Mouse (Mus musculus): ENCODE measurements around the gene Cfap36. TPM values are rescaled to one million over a fixed set of nuclear protein-coding genes. Genes with fewer than 3 reads are reported as not detected.

The Cfap36 gene
- polyA plus RNA-seq, 1 experiment from 2014 or later, result 111 TPM

DNA sequence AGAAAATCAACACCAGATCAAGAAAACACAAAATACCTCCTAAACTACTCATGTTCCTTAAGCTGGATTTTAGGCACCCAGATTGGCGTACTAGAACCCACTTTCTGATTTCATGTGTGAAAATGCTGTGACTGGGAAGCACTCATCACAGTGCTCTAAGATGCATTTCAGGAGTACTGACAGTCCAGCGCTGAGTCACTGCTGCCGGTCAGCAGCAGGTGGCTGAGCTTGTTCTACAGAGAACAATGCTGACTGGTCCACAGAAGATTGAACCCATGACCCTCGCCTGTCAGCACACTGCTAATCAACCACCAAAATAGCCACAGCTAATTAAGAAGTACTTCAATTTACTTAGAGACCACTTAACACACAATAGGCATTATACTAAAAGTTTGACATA, 5.2 kb downstream of the Cfap36 start:
- H3K4me1 ChIP-seq (ENCODE audit: control insufficient read depth, insufficient read depth, low read length), result peaks cover 13% of the 10 kb centered on the region
- WGBS, result 67% methylated on average over 4 of the region's 4 CpGs
- DNase-seq (no peak), ATAC-seq (ENCODE audit: low FRiP score, low TSS enrichment) (no peak)
- H3K9ac ChIP-seq (replicated peaks; ENCODE audit: low read length), result no peak overlapping the region
- H3K27ac ChIP-seq (replicated peaks; ENCODE audit: low read depth, low read length), result no peak overlapping the region
- peaks cover 26% of the 10 kb centered on the region for H3K36me3 ChIP-seq (ENCODE audit: control insufficient read depth, insufficient read depth, low read length)
- H3K4me3 ChIP-seq (replicated peaks; ENCODE audit: low read depth, low read length), result no peak overlapping the region
- H3K4me2 ChIP-seq (ENCODE audit: low read length), result no peak overlapping the region
- no peaks in the 10 kb centered on the region for H3K9me3 ChIP-seq (ENCODE audit: control insufficient read depth, low read length)
- H3K27me3 ChIP-seq (ENCODE audit: control insufficient read depth, insufficient read depth, low read length), result no peaks in the 10 kb centered on the region

DNA sequence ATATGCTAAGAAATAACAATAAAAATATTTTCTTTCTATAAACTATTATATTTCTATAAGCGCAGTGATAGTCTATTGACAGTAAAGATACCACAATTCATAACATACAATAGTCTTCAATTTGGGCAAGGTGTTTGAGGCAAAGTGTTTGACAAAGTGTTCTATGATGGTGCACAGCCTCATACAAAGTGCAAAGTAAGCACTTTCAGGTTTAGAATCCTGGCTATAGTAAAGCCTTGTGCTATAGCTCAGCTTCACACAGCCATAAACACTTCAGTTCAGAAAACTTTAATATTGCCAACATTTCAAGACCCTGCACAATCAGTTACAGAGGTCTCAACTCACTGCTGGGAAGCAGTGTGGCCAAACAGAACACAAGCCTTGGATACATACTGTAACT, 7.9 kb downstream of the Cfap36 start:
- H3K4me3 ChIP-seq (replicated peaks; ENCODE audit: low read depth, low read length), result no peak overlapping the region
- H3K36me3 ChIP-seq (ENCODE audit: control insufficient read depth, insufficient read depth, low read length), result peaks cover 29% of the 10 kb centered on the region
- no peak overlapping the region for H3K9ac ChIP-seq (replicated peaks; ENCODE audit: low read length)
- H3K27me3 ChIP-seq (ENCODE audit: control insufficient read depth, insufficient read depth, low read length), result no peaks in the 10 kb centered on the region
- H3K9me3 ChIP-seq (ENCODE audit: control insufficient read depth, low read length), result no peaks in the 10 kb centered on the region
- ATAC-seq (ENCODE audit: low FRiP score, low TSS enrichment), result no peak
- no peak for DNase-seq
- H3K27ac ChIP-seq (replicated peaks; ENCODE audit: low read depth, low read length), result no peak overlapping the region
- 100% methylated on average over 1 of the region's 1 CpGs for WGBS
- no peak overlapping the region for H3K4me2 ChIP-seq (ENCODE audit: low read length)
- H3K4me1 ChIP-seq (ENCODE audit: control insufficient read depth, insufficient read depth, low read length), result no peaks in the 10 kb centered on the region

DNA sequence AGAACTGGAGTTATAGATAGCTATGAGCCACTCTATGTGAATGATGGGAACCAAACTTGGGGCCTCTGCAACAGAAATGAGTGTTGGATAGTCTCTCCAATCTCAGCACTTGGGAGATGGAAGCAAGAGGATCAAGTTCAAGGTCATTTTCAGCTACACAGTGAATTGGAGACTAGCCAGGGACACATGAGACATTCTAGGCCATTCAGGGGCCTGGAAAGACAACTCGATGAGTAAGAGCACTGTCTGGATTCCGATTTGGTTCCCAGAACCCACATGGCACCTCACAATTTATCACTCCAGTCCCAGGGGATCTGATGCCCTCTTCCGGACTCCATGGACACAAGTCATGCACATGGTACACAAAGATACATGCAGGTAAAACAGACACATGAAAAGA, 8.7 kb downstream of the Cfap36 start:
- WGBS, result 95% methylated on average over 3 of the region's 3 CpGs
- H3K9me3 ChIP-seq (ENCODE audit: control insufficient read depth, low read length), result no peaks in the 10 kb centered on the region
- no peak overlapping the region for H3K4me3 ChIP-seq (replicated peaks; ENCODE audit: low read depth, low read length)
- H3K27me3 ChIP-seq (ENCODE audit: control insufficient read depth, insufficient read depth, low read length), result no peaks in the 10 kb centered on the region
- H3K4me1 ChIP-seq (ENCODE audit: control insufficient read depth, insufficient read depth, low read length), result no peaks in the 10 kb centered on the region
- no peak for ATAC-seq (ENCODE audit: low FRiP score, low TSS enrichment)
- H3K27ac ChIP-seq (replicated peaks; ENCODE audit: low read depth, low read length), result no peak overlapping the region
- no peak overlapping the region for H3K4me2 ChIP-seq (ENCODE audit: low read length)
- peaks cover 29% of the 10 kb centered on the region for H3K36me3 ChIP-seq (ENCODE audit: control insufficient read depth, insufficient read depth, low read length)
- H3K9ac ChIP-seq (replicated peaks; ENCODE audit: low read length), result no peak overlapping the region
- DNase-seq, result no peak

DNA sequence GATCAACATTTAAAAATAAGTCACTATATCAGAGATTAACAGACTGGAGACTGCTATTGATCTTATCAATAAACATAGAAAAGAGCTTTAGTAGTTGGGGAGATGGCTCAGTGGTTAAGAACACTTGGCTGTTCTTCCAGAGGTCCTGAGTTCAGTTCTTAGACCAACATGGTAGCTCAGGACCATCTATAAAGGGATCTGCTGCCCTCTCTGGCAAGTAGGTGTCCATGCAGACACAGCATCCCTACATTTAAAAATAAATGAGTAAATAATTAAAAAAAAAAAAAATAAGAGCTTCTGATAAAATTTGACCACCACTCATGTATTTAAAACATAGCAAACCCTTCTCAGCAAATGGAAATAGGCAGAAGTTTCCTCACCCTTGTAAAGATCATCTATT, 9.2 kb downstream of the Cfap36 start:
- DNase-seq, result no peak
- no peak overlapping the region for H3K4me3 ChIP-seq (replicated peaks; ENCODE audit: low read depth, low read length)
- H3K27me3 ChIP-seq (ENCODE audit: control insufficient read depth, insufficient read depth, low read length), result no peaks in the 10 kb centered on the region
- no peak overlapping the region for H3K9ac ChIP-seq (replicated peaks; ENCODE audit: low read length)
- H3K4me2 ChIP-seq (ENCODE audit: low read length), result no peak overlapping the region
- no peaks in the 10 kb centered on the region for H3K4me1 ChIP-seq (ENCODE audit: control insufficient read depth, insufficient read depth, low read length)
- no peaks in the 10 kb centered on the region for H3K9me3 ChIP-seq (ENCODE audit: control insufficient read depth, low read length)
- no peak for ATAC-seq (ENCODE audit: low FRiP score, low TSS enrichment)
- H3K27ac ChIP-seq (replicated peaks; ENCODE audit: low read depth, low read length), result no peak overlapping the region
- peaks cover 30% of the 10 kb centered on the region for H3K36me3 ChIP-seq (ENCODE audit: control insufficient read depth, insufficient read depth, low read length)

DNA sequence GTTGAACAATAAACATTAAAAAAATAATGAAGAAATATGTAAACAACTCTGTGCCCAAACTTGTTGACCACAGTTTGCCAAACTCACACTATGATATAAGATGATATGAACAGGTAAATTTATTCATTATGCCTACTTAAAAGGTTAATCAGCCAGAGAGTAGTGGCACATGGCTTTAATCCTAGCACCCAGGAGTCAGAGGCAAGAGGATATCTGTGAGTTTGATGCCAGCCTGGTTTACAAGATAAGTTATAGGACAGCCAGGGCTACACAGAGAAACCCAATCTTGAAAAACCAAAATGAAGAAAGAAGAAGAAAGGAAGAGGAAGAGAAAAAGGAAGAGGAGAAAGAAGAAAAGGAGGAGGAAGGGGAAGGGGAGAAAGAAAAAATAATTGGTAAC, 9.8 kb downstream of the Cfap36 start:
- no peak overlapping the region for H3K27ac ChIP-seq (replicated peaks; ENCODE audit: low read depth, low read length)
- no peaks in the 10 kb centered on the region for H3K4me1 ChIP-seq (ENCODE audit: control insufficient read depth, insufficient read depth, low read length)
- no peak overlapping the region for H3K4me3 ChIP-seq (replicated peaks; ENCODE audit: low read depth, low read length)
- peaks cover 23% of the 10 kb centered on the region for H3K36me3 ChIP-seq (ENCODE audit: control insufficient read depth, insufficient read depth, low read length)
- no peak for ATAC-seq (ENCODE audit: low FRiP score, low TSS enrichment)
- DNase-seq, result no peak
- no peaks in the 10 kb centered on the region for H3K27me3 ChIP-seq (ENCODE audit: control insufficient read depth, insufficient read depth, low read length)
- no peak overlapping the region for H3K4me2 ChIP-seq (ENCODE audit: low read length)
- no peaks in the 10 kb centered on the region for H3K9me3 ChIP-seq (ENCODE audit: control insufficient read depth, low read length)
- H3K9ac ChIP-seq (replicated peaks; ENCODE audit: low read length), result no peak overlapping the region

DNA sequence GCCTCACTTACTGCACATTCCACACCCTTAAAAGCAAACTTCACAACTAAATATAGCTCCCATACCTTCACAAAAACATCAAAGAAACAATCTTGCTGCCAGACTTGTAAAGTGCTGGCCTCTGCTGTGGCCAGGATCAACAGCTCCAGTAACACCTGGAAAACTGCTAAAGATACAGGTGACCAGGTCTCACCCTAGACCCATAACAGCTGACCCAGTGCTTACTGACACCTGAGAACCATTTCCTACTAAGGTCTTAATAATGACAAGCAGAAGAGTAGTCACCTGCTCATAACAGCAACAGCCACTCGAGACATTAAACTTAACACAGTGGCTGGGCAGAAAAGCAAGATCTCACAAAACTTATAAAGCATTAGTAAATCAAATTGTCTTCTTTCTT, 13.6 kb downstream of the Cfap36 start:
- Histone ChIP-seq H3K9ac (replicated peaks; ENCODE audit: low read length) (no peak overlapping the region), H3K27me3 (ENCODE audit: control insufficient read depth, insufficient read depth, low read length) (no peaks in the 10 kb centered on the region), H3K4me1 (ENCODE audit: control insufficient read depth, insufficient read depth, low read length) (no peaks in the 10 kb centered on the region), H3K27ac (replicated peaks; ENCODE audit: low read depth, low read length) (no peak overlapping the region), H3K9me3 (ENCODE audit: control insufficient read depth, low read length) (no peaks in the 10 kb centered on the region), H3K36me3 (ENCODE audit: control insufficient read depth, insufficient read depth, low read length) (peaks cover 29% of the 10 kb centered on the region), H3K4me3 (replicated peaks; ENCODE audit: low read depth, low read length) (no peak overlapping the region), H3K4me2 (ENCODE audit: low read length) (no peak overlapping the region)
- WGBS, result 93% methylated on average over 1 of the region's 1 CpGs
- no peak for ATAC-seq (ENCODE audit: low FRiP score, low TSS enrichment)
- no peak for DNase-seq

DNA sequence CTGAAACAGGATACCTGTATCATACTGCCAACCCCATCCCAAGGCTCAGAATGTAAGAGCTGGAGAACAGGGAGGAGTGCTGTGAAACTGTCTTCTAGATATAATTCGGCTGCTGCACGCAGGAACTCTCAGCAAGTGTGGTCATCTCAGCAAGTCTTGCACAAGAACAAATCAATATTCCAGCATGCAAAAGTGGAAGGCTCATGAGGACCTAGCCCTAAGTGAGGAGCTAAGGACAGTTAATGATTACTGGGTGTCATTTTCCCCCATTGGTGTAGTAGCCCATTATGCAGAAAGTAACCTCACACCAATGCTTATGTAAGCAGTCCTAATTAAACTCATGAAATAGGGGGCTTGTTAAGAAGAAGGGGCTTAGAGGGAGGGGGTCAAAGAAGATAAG, 18.3 kb downstream of the Cfap36 start:
- DNase-seq (no peak), ATAC-seq (ENCODE audit: low FRiP score, low TSS enrichment) (no peak)
- Histone ChIP-seq H3K27me3 (ENCODE audit: control insufficient read depth, insufficient read depth, low read length) (no peaks in the 10 kb centered on the region), H3K9ac (replicated peaks; ENCODE audit: low read length) (no peak overlapping the region), H3K36me3 (ENCODE audit: control insufficient read depth, insufficient read depth, low read length) (peaks cover 53% of the 10 kb centered on the region), H3K9me3 (ENCODE audit: control insufficient read depth, low read length) (no peaks in the 10 kb centered on the region), H3K4me1 (ENCODE audit: control insufficient read depth, insufficient read depth, low read length) (no peaks in the 10 kb centered on the region), H3K4me2 (ENCODE audit: low read length) (no peak overlapping the region), H3K4me3 (replicated peaks; ENCODE audit: low read depth, low read length) (no peak overlapping the region), H3K27ac (replicated peaks; ENCODE audit: low read depth, low read length) (no peak overlapping the region)
- 97% methylated on average over 2 of the region's 2 CpGs for WGBS

DNA sequence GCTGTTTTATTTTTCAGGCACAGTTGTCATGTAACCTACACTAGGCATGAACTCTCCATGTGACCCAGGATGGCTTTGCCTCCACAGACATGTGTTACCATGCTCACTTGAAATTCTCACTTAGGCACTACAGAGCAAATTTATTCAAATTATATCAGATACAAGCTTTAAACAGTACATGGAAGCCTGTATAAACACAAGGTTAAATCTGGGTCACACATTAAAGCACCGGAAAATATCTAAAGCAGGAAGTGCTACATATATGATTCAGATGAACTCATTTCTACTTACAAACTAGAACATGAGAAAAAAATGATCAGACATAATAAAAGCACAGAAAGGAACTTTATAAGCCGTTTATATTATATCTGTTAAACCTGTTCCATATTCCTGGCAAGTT, 22.5 kb downstream of the Cfap36 start:
- Histone ChIP-seq H3K4me2 (ENCODE audit: low read length) (no peak overlapping the region), H3K36me3 (ENCODE audit: control insufficient read depth, insufficient read depth, low read length) (peaks cover 81% of the 10 kb centered on the region), H3K27ac (replicated peaks; ENCODE audit: low read depth, low read length) (no peak overlapping the region), H3K9me3 (ENCODE audit: control insufficient read depth, low read length) (no peaks in the 10 kb centered on the region), H3K9ac (replicated peaks; ENCODE audit: low read length) (no peak overlapping the region), H3K27me3 (ENCODE audit: control insufficient read depth, insufficient read depth, low read length) (no peaks in the 10 kb centered on the region), H3K4me1 (ENCODE audit: control insufficient read depth, insufficient read depth, low read length) (no peaks in the 10 kb centered on the region), H3K4me3 (replicated peaks; ENCODE audit: low read depth, low read length) (no peak overlapping the region)
- ATAC-seq (ENCODE audit: low FRiP score, low TSS enrichment) (no peak), DNase-seq (no peak)
- WGBS, result 97% methylated on average over 2 of the region's 2 CpGs

DNA sequence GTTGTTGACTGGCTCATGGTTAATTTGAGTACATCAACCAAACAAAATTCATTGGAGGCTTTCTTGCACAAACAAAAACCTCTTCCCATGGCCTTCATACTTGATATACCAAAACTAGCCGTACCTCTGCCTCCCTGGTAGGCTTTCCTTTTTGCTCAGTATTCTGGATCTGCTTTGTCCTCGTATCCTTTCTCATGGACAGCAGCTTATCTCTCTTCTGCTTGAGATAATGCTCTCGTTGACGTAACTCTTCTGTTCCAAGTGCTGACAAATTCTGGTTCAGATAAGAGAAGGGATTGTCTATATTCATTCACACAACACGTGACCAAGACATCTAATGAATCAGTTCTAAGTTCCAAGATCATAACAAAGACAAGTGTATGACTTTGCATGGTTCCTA, 24.9 kb downstream of the Cfap36 start:
- DNase-seq, result no peak
- Histone ChIP-seq H3K27ac (replicated peaks; ENCODE audit: low read depth, low read length) (no peak overlapping the region), H3K4me3 (replicated peaks; ENCODE audit: low read depth, low read length) (no peak overlapping the region), H3K4me2 (ENCODE audit: low read length) (no peak overlapping the region), H3K27me3 (ENCODE audit: control insufficient read depth, insufficient read depth, low read length) (no peaks in the 10 kb centered on the region), H3K4me1 (ENCODE audit: control insufficient read depth, insufficient read depth, low read length) (no peaks in the 10 kb centered on the region), H3K9me3 (ENCODE audit: control insufficient read depth, low read length) (no peaks in the 10 kb centered on the region), H3K9ac (replicated peaks; ENCODE audit: low read length) (no peak overlapping the region), H3K36me3 (ENCODE audit: control insufficient read depth, insufficient read depth, low read length) (peaks cover 74% of the 10 kb centered on the region)
- ATAC-seq (ENCODE audit: low FRiP score, low TSS enrichment), result no peak
- 95% methylated on average over 5 of the region's 5 CpGs for WGBS

Data from midbrain, embryonic 14.5 days (tissue).